In genomic region chr17:62789291-62790290, GRCm38 (mm10) we compare ENCODE assay signal across 12 mouse cellular contexts.
A peak's percentile ranks its signal among the peaks of the same experiment; 100 is the strongest.
DNase-seq lines count a peak whose midpoint lies in the region; ATAC-seq and TF ChIP-seq lines count a peak whose summit lies in the region.
"Had no signal": no experiment of that assay in that cellular context is flagged by ENCODE, and none has a peak within 500 bp of the region (broad histone marks: within the 10 kb centered on the region; RNA-seq: fewer than 3 reads in every experiment).

No protein-coding gene starts in this region.

- no peak for TF ChIP-seq CTCF in liver, postnatal 0 days (IDR thresholded peaks at IDR 0.05; ENCODE audit: low read depth)

- ATAC-seq in heart, embryonic 14.5 days (ENCODE audit: insufficient number of reproducible peaks, insufficient read depth, low FRiP score, low read depth) = no peak
- 0 out of 2 replicates have a peak, but pooled peaks have one; percentile 27 for ATAC-seq in liver, postnatal 0 days
- no peak for ATAC-seq in liver, embryonic 11.5 days (replicated peaks; ENCODE audit: low FRiP score)
- no peak for ATAC-seq in embryonic facial prominence, embryonic 14.5 days (ENCODE audit: low read depth)
- ATAC-seq in limb, embryonic 15.5 days (ENCODE audit: insufficient number of reproducible peaks, low FRiP score, low TSS enrichment, low read depth) = no peak
- no peak for ATAC-seq in hindbrain, embryonic 14.5 days (ENCODE audit: low FRiP score)

- intact Hi-C loops in heart, postnatal 10 days (cut with DNase I) = loop anchor here (5.0 kb wide), 1 partner anchor 93 kb away; the partner anchor contains the start of gene Efna5

- H3K4me2 ChIP-seq in heart, embryonic 14.5 days (ENCODE audit: low read length) = peak overlapping the region; percentile 4; the same call in 1 of the 2 replicates
- H3K4me2 ChIP-seq in liver, postnatal 0 days (ENCODE audit: low read depth, low read length) = no peak overlapping the region
- no peak overlapping the region for H3K4me2 ChIP-seq in liver, embryonic 11.5 days
- peak overlapping the region; percentile 27 for H3K4me2 ChIP-seq in embryonic facial prominence, embryonic 14.5 days (ENCODE audit: low read depth, low read length)
- no peak overlapping the region for H3K4me2 ChIP-seq in limb, embryonic 15.5 days
- no peak overlapping the region for H3K4me2 ChIP-seq in hindbrain, embryonic 14.5 days (replicated peaks)
- H3K4me2 ChIP-seq: liver, embryonic 13.5 days had no signal

- no peaks in the 10 kb centered on the region for H3K36me3 ChIP-seq in heart, embryonic 14.5 days (ENCODE audit: control insufficient read depth, insufficient read depth, low read length)
- H3K36me3 ChIP-seq in liver, postnatal 0 days (replicated peaks; ENCODE audit: insufficient read depth, low read length) = no peaks in the 10 kb centered on the region
- H3K36me3 ChIP-seq in liver, embryonic 11.5 days (ENCODE audit: control insufficient read depth, insufficient read depth, low read length) = no peaks in the 10 kb centered on the region
- H3K36me3 ChIP-seq in embryonic facial prominence, embryonic 14.5 days (ENCODE audit: control insufficient read depth, insufficient read depth, low read length) = no peaks in the 10 kb centered on the region
- no peaks in the 10 kb centered on the region for H3K36me3 ChIP-seq in limb, embryonic 15.5 days
- no peaks in the 10 kb centered on the region for H3K36me3 ChIP-seq in hindbrain, embryonic 14.5 days (replicated peaks; ENCODE audit: control insufficient read depth, insufficient read depth)
- H3K36me3 ChIP-seq: hindbrain, embryonic 15.5 days; liver, embryonic 13.5 days had no signal

- peaks cover 14 to 30% of the 10 kb centered on the region in 2 experiments for H3K4me1 ChIP-seq in heart, embryonic 14.5 days (ENCODE audit: control insufficient read depth in 2 of 2, insufficient read depth in 2 of 2, low read length in 2 of 2)
- 0 out of 2 replicates have a peak, but pooled peaks cover 3% of the 10 kb centered on the region for H3K4me1 ChIP-seq in liver, postnatal 0 days (ENCODE audit: insufficient read depth)
- no peaks in the 10 kb centered on the region for H3K4me1 ChIP-seq in liver, embryonic 11.5 days (replicated peaks; ENCODE audit: control insufficient read depth, insufficient read depth, low read length)
- H3K4me1 ChIP-seq in embryonic facial prominence, embryonic 14.5 days (ENCODE audit: control insufficient read depth, insufficient read depth, low read length) = peaks cover 45% of the 10 kb centered on the region
- H3K4me1 ChIP-seq in limb, embryonic 15.5 days = peaks cover 27% of the 10 kb centered on the region
- H3K4me1 ChIP-seq in hindbrain, embryonic 14.5 days (replicated peaks; ENCODE audit: control insufficient read depth, insufficient read depth, low read length) = peaks cover 23% of the 10 kb centered on the region
- H3K4me1 ChIP-seq: liver, embryonic 13.5 days had no signal

- DNase-seq in heart, postnatal 10 days = no peak
- DNase-seq in liver, postnatal 0 days = no peak
- no peak for DNase-seq in liver, embryonic 11.5 days (ENCODE audit: low spot score)
- no peak for DNase-seq in embryonic facial prominence, embryonic 14.5 days (ENCODE audit: low spot score)
- no peak for DNase-seq in hindbrain, embryonic 14.5 days (ENCODE audit: low spot score)
- DNase-seq: cerebellum, adult 9-11 months; liver, embryonic 13.5 days; right cerebral cortex, postnatal 25 days had no signal

- H3K9me3 ChIP-seq in heart, embryonic 14.5 days (ENCODE audit: control insufficient read depth, low read length) = no peaks in the 10 kb centered on the region
- no peaks in the 10 kb centered on the region for H3K9me3 ChIP-seq in liver, postnatal 0 days (ENCODE audit: low read length)
- H3K9me3 ChIP-seq in liver, embryonic 11.5 days (ENCODE audit: control insufficient read depth, low read length) = no peaks in the 10 kb centered on the region
- H3K9me3 ChIP-seq in embryonic facial prominence, embryonic 14.5 days (ENCODE audit: control insufficient read depth, low read length) = no peaks in the 10 kb centered on the region
- no peaks in the 10 kb centered on the region for H3K9me3 ChIP-seq in limb, embryonic 15.5 days
- no peaks in the 10 kb centered on the region for H3K9me3 ChIP-seq in hindbrain, embryonic 14.5 days (ENCODE audit: control insufficient read depth, low read length)
- H3K9me3 ChIP-seq: hindbrain, embryonic 15.5 days; liver, embryonic 13.5 days had no signal

- no peak for TF ChIP-seq EP300 in liver, postnatal 0 days (IDR thresholded peaks at IDR 0.05; ENCODE audit: low read depth)

- no peak overlapping the region for H3K9ac ChIP-seq in heart, embryonic 14.5 days (ENCODE audit: low read length)
- H3K9ac ChIP-seq in liver, postnatal 0 days (replicated peaks) = no peak overlapping the region
- H3K9ac ChIP-seq in liver, embryonic 11.5 days (ENCODE audit: low read depth, low read length) = no peak overlapping the region
- H3K9ac ChIP-seq in embryonic facial prominence, embryonic 14.5 days (ENCODE audit: low read depth, low read length) = no peak overlapping the region
- H3K9ac ChIP-seq in limb, embryonic 15.5 days = no peak overlapping the region
- H3K9ac ChIP-seq in hindbrain, embryonic 14.5 days = no peak overlapping the region
- H3K9ac ChIP-seq: hindbrain, embryonic 15.5 days; liver, embryonic 13.5 days had no signal

- no peak overlapping the region for H3K27ac ChIP-seq in heart, embryonic 14.5 days (replicated peaks in 1 of 2; ENCODE audit: control insufficient read depth in 1 of 2, insufficient read depth in 1 of 2, low read depth in 2 of 2, low read length in 2 of 2)
- no peak overlapping the region for H3K27ac ChIP-seq in liver, postnatal 0 days (ENCODE audit: low read depth)
- H3K27ac ChIP-seq in liver, embryonic 11.5 days (ENCODE audit: low read depth, low read length) = no peak overlapping the region
- no peak overlapping the region for H3K27ac ChIP-seq in embryonic facial prominence, embryonic 14.5 days (replicated peaks; ENCODE audit: low read depth, low read length)
- peak overlapping the region; percentile 7; the same call in 1 of the 2 replicates for H3K27ac ChIP-seq in limb, embryonic 15.5 days
- no peak overlapping the region for H3K27ac ChIP-seq in hindbrain, embryonic 14.5 days
- H3K27ac ChIP-seq: hindbrain, embryonic 15.5 days; left cerebral cortex, adult 2 months; liver, embryonic 13.5 days had no signal

- no peaks in the 10 kb centered on the region for H3K27me3 ChIP-seq in heart, embryonic 14.5 days (ENCODE audit: control insufficient read depth, insufficient read depth, low read length)
- H3K27me3 ChIP-seq in liver, postnatal 0 days (ENCODE audit: insufficient read depth, low read length) = no peaks in the 10 kb centered on the region
- no peaks in the 10 kb centered on the region for H3K27me3 ChIP-seq in liver, embryonic 11.5 days (replicated peaks; ENCODE audit: control insufficient read depth, insufficient read depth, low read length)
- H3K27me3 ChIP-seq in embryonic facial prominence, embryonic 14.5 days (replicated peaks; ENCODE audit: control insufficient read depth, insufficient read depth, low read length) = no peaks in the 10 kb centered on the region
- H3K27me3 ChIP-seq in limb, embryonic 15.5 days = no peaks in the 10 kb centered on the region
- H3K27me3 ChIP-seq in hindbrain, embryonic 14.5 days (ENCODE audit: control insufficient read depth, insufficient read depth, low read length) = no peaks in the 10 kb centered on the region
- H3K27me3 ChIP-seq: hindbrain, embryonic 15.5 days; liver, embryonic 13.5 days had no signal

- H3K4me3 ChIP-seq in heart, embryonic 14.5 days (ENCODE audit: control insufficient read depth in 1 of 2, insufficient read depth in 1 of 2, low read depth in 1 of 2, low read length in 2 of 2) = no peak overlapping the region
- H3K4me3 ChIP-seq in liver, postnatal 0 days (ENCODE audit: low read depth, low read length) = no peak overlapping the region
- H3K4me3 ChIP-seq in liver, embryonic 11.5 days (ENCODE audit: low read depth, low read length) = no peak overlapping the region
- no peak overlapping the region for H3K4me3 ChIP-seq in embryonic facial prominence, embryonic 14.5 days (ENCODE audit: low read depth, low read length)
- no peak overlapping the region for H3K4me3 ChIP-seq in limb, embryonic 15.5 days
- no peak overlapping the region for H3K4me3 ChIP-seq in hindbrain, embryonic 14.5 days (replicated peaks; ENCODE audit: low read length)
- H3K4me3 ChIP-seq: hindbrain, embryonic 15.5 days; left cerebral cortex, adult 2 months; liver, embryonic 13.5 days had no signal

- WGBS in heart, embryonic 14.5 days = 36% methylated on average over 15 of the region's 15 CpGs
- WGBS in liver, postnatal 0 days (ENCODE audit: insufficient replicate concordance) = 50% methylated on average over 15 of the region's 15 CpGs
- WGBS in liver, embryonic 11.5 days = 49% methylated on average over 15 of the region's 15 CpGs
- 27% methylated on average over 15 of the region's 15 CpGs for WGBS in embryonic facial prominence, embryonic 14.5 days
- 35% methylated on average over 15 of the region's 15 CpGs for WGBS in limb, embryonic 15.5 days
- WGBS in hindbrain, embryonic 14.5 days = 29% methylated on average over 15 of the region's 15 CpGs

Comparison
In these comparisons a context has a peak if more than half of its experiments do, and no peak if none do; other contexts are left out.
1. H3K4me2 ChIP-seq: peak in heart, embryonic 14.5 days (single experiment) and embryonic facial prominence, embryonic 14.5 days (single experiment); none in liver, postnatal 0 days (single experiment), liver, embryonic 11.5 days (single experiment), limb, embryonic 15.5 days (single experiment) and hindbrain, embryonic 14.5 days (single experiment).